Mouse (Mus musculus) liver, adult 2 months (tissue): ENCODE data around the gene 4931406P16Rik. TPM values are rescaled to one million over a fixed set of nuclear protein-coding genes. Genes with fewer than 3 reads are reported as not detected.
"Not testable (repeated sequence)": the region's sequence is repeated elsewhere in the genome, so short reads cannot be mapped to it uniquely, and the experiment has no call there.

Source experiments
- DNase-seq: peaks from one replicate; pipeline ENCODE4 v3.0.0-alpha.2; 2011; ENCODE audit warnings: low read depth, low spot score; ENCODE audit errors: extremely low read depth
- H3K27ac ChIP-seq: fragments of 200-500 bp; replicated peaks from 2 replicates; pipeline ENCODE4 v1.5.1; 2012; ENCODE audit warnings: low read depth, mild to moderate bottlenecking, control low read depth, inconsistent platforms, low read length; ENCODE audit not compliant: insufficient read depth
- H3K27me3 ChIP-seq: fragments of 200-500 bp; 2 replicates; pipeline ENCODE4 v1.6.1; 2012; ENCODE audit warnings: mild to moderate bottlenecking, moderate library complexity, low read length, inconsistent platforms; ENCODE audit not compliant: control insufficient read depth, insufficient read depth
- H3K36me3 ChIP-seq: fragments of 200-500 bp; 2 replicates; pipeline ENCODE4 v1.6.1; 2012; ENCODE audit warnings: low read length, inconsistent platforms; ENCODE audit not compliant: control insufficient read depth, insufficient read depth
- H3K4me1 ChIP-seq: fragments of 200-500 bp; 2 replicates; pipeline ENCODE4 v1.6.1; 2011; ENCODE audit warnings: low read length; ENCODE audit not compliant: control insufficient read depth, insufficient read depth
- H3K4me3 ChIP-seq: fragments of 200-500 bp; 2 replicates; pipeline ENCODE4 v1.5.1; 2011; ENCODE audit warnings: low read depth, mild to moderate bottlenecking, control low read depth, low read length, moderate library complexity; ENCODE audit not compliant: insufficient read depth
- H3K79me2 ChIP-seq: fragments of 200-500 bp; 2 replicates; pipeline ENCODE4 v1.6.1; 2012; ENCODE audit warnings: inconsistent platforms, mild to moderate bottlenecking, low read length, moderate library complexity; ENCODE audit not compliant: control insufficient read depth, insufficient read depth
- H3K9ac ChIP-seq: fragments of 200-500 bp; 2 replicates; pipeline ENCODE4 v1.6.1; 2012; ENCODE audit warnings: low read depth, mild to moderate bottlenecking, control low read depth, inconsistent platforms, low read length
- CTCF ChIP-seq: fragments of 200-500 bp; IDR thresholded peaks from 2 replicates; pipeline ENCODE4 v1.5.1; 2011; ENCODE audit warnings: low read depth, low read length, control low read depth
- POLR2A ChIP-seq: fragments of 200-500 bp; IDR thresholded peaks from 2 replicates; pipeline ENCODE4 v1.6.1; 2011; ENCODE audit warnings: low read length, control low read depth; ENCODE audit not compliant: insufficient read depth; ENCODE audit errors: extremely low read depth
- WGBS: fragments of 180-500 bp; shearing (Covaris S2); methylation state at CpG from one replicate; pipeline ENCODE4 v1.1.7; 2018; 5-methylcytosine and 5-hydroxymethylcytosine counted together
- polyA plus RNA-seq: library from polyadenylated mRNA; depleted of rRNA; stranded (reverse); fragments of >200 nt; gene quantifications from 2 replicates; pipeline ENCODE4 v1.2.3, GENCODE M21; 2012
- total RNA-seq: library from RNA; depleted of rRNA; stranded (reverse); fragments of >200 nt; gene quantifications from 2 replicates; pipeline ENCODE4 v1.2.3, GENCODE M21; 2014

4931406P16Rik gene
- total and polyA plus RNA-seq, 2 experiments = 10.1 to 11.7 TPM

DNA sequence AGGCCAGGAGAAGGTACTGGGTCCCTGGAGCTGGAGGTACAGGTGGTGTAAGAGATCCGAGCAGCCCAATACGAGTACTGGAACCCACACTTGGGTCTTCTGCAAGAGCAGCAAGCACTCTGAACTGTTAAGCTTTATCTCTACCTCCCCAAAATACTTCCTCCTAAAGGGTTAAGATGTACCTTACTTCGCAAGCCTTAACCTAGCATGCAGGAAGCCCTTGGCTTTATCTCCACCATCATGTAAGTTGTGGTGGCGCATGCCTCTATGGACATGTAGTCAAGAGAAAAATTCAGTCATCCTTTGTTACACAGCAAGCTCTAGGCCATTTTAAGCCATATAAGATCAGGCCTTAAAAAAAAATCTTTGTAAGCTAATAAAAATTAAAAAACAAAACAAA, 33.2 kb upstream of the 4931406P16Rik start:
- Histone ChIP-seq H3K4me1 (no peaks in the 10 kb centered on the region), H3K36me3 (peaks cover 72% of the 10 kb centered on the region), H3K9ac (no peak overlapping the region), H3K27me3 (no peaks in the 10 kb centered on the region), H3K79me2 (no peaks in the 10 kb centered on the region; the same call in 1 of the 2 replicates), H3K27ac (no peak overlapping the region), H3K4me3 (no peak overlapping the region)
- WGBS = 96% methylated on average over 4 of the region's 4 CpGs
- DNase-seq = no peak
- no peak for TF ChIP-seq POLR2A
- no peak for TF ChIP-seq CTCF

GRCm38 (mm10) chr7:34342040-34342793, 28.9 kb upstream of the 4931406P16Rik start:
- Histone ChIP-seq H3K36me3 (peaks cover 37% of the 10 kb centered on the region), H3K79me2 (no peaks in the 10 kb centered on the region), H3K9ac (no peak overlapping the region)

GRCm38 (mm10) chr7:34340841-34341240, 27.5 kb upstream of the 4931406P16Rik start:
- peaks cover 26% of the 10 kb centered on the region for H3K36me3 ChIP-seq
- TF ChIP-seq CTCF = no peak
- H3K4me3 ChIP-seq = no peak overlapping the region
- H3K79me2 ChIP-seq = no peaks in the 10 kb centered on the region
- DNase-seq = no peak
- WGBS = 87% methylated on average over 5 of the region's 5 CpGs
- no peak overlapping the region for H3K27ac ChIP-seq
- no peaks in the 10 kb centered on the region for H3K27me3 ChIP-seq
- H3K9ac ChIP-seq = no peak overlapping the region
- no peaks in the 10 kb centered on the region for H3K4me1 ChIP-seq

More at GRCm38 (mm10) chr7:34342040-34342793, 28.9 kb upstream of the 4931406P16Rik start:
- WGBS = 89% methylated on average over 10 of the region's 10 CpGs
- DNase-seq = no peak
- Histone ChIP-seq H3K27ac (no peak overlapping the region), H3K4me1 (no peaks in the 10 kb centered on the region), H3K4me3 (no peak overlapping the region), H3K27me3 (no peaks in the 10 kb centered on the region)
- TF ChIP-seq POLR2A (no peak), CTCF (no peak)

GRCm38 (mm10) chr7:34339164-34339489, 25.8 kb upstream of the 4931406P16Rik start:
- H3K4me1 ChIP-seq = no peaks in the 10 kb centered on the region; the same call in 1 of the 2 replicates
- H3K36me3 ChIP-seq = peaks cover 14% of the 10 kb centered on the region
- no peak overlapping the region for H3K27ac ChIP-seq
- TF ChIP-seq POLR2A (no peak), CTCF (no peak)
- H3K4me3 ChIP-seq = no peak overlapping the region
- no peaks in the 10 kb centered on the region for H3K27me3 ChIP-seq
- 88% methylated on average over 5 of the region's 5 CpGs for WGBS
- no peak overlapping the region for H3K9ac ChIP-seq
- H3K79me2 ChIP-seq = no peaks in the 10 kb centered on the region
- DNase-seq = no peak

- no peak overlapping the region for H3K9ac ChIP-seq
- H3K27ac ChIP-seq = no peak overlapping the region
- peaks cover 10% of the 10 kb centered on the region; the same call in 1 of the 2 replicates for H3K36me3 ChIP-seq
- TF ChIP-seq POLR2A = no peak
- no peak for TF ChIP-seq CTCF
- H3K4me3 ChIP-seq = no peak overlapping the region
- no peaks in the 10 kb centered on the region for H3K79me2 ChIP-seq
- DNase-seq = no peak
- 82% methylated on average over 9 of the region's 9 CpGs for WGBS
- H3K27me3 ChIP-seq = no peaks in the 10 kb centered on the region
- no peaks in the 10 kb centered on the region; the same call in 1 of the 2 replicates for H3K4me1 ChIP-seq
These were observed 25.3 kb upstream of the 4931406P16Rik start for GRCm38 (mm10) chr7:34338445-34339163.

DNA sequence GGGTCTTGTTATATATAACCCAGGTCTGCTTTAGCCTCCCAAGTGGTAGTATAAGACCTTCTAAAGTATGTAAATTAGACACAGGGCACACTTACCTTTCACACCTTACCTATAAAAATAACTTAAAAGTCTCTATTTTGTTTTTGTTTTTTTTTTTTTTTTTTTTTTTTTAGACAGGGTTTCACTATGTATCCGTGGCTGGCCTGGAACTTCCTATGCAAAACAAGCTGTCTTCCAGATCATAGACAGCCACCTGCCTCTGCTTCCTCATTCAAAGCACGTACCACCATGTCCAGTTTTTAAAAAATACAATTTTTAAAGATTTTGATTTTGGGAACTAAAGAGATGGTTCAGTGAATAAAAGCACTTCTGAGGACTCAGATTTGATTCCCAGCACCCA, 23.9 kb upstream of the 4931406P16Rik start:
- no peak overlapping the region for H3K9ac ChIP-seq
- H3K4me3 ChIP-seq = no peak overlapping the region
- no peaks in the 10 kb centered on the region for H3K79me2 ChIP-seq
- H3K27me3 ChIP-seq = no peaks in the 10 kb centered on the region
- no peak for DNase-seq
- WGBS = 79% methylated on average over 2 of the region's 2 CpGs
- no peak overlapping the region for H3K27ac ChIP-seq
- TF ChIP-seq POLR2A = no peak
- H3K4me1 ChIP-seq = no peaks in the 10 kb centered on the region; the same call in 1 of the 2 replicates
- peaks cover 2% of the 10 kb centered on the region; the same call in 1 of the 2 replicates for H3K36me3 ChIP-seq

GRCm38 (mm10) chr7:34336545-34336944, 23.2 kb upstream of the 4931406P16Rik start:
- not testable (repeated sequence) for H3K79me2 ChIP-seq, H3K27ac ChIP-seq, H3K4me1 ChIP-seq, DNase-seq, H3K9ac ChIP-seq, H3K4me3 ChIP-seq, H3K27me3 ChIP-seq, H3K36me3 ChIP-seq
- 88% methylated on average over 1 of the region's 1 CpGs for WGBS
